Mouse (Mus musculus) midbrain, embryonic 16.5 days (tissue): ENCODE results near the gene Rbm42. TPM values are rescaled to one million over a fixed set of nuclear protein-coding genes. Genes with fewer than 3 reads are reported as not detected.

ENCODE experiments used
- ATAC-seq: fragments of 200-750 bp; cut with Nextera tagmentation; 2 replicates; pipeline ENCODE4 v1.8.0; 2017; ENCODE audit warnings: moderate TSS enrichment
- H3K27ac ChIP-seq: fragments of 300-500 bp; sonication (generic); 2 replicates; pipeline ENCODE4 v1.5.1; 2014; ENCODE audit warnings: mild to moderate bottlenecking, low read length, mixed read lengths
- H3K27me3 ChIP-seq: fragments of 300-500 bp; sonication (generic); 2 replicates; pipeline ENCODE4 v1.6.1; 2014; ENCODE audit warnings: low read depth, low read length, mixed read lengths; ENCODE audit not compliant: control insufficient read depth, insufficient read depth
- H3K36me3 ChIP-seq: fragments of 300-500 bp; sonication (generic); 2 replicates; pipeline ENCODE4 v1.6.1; 2014; ENCODE audit warnings: mild to moderate bottlenecking, low read length, moderate library complexity, mixed read lengths; ENCODE audit not compliant: control insufficient read depth, insufficient read depth
- H3K4me1 ChIP-seq: fragments of 300-500 bp; sonication (generic); 2 replicates; pipeline ENCODE4 v1.6.1; 2014; ENCODE audit warnings: mild to moderate bottlenecking, low read length, mixed read lengths; ENCODE audit not compliant: control insufficient read depth, insufficient read depth
- H3K4me2 ChIP-seq: fragments of 300-500 bp; sonication (generic); 2 replicates; pipeline ENCODE4 v1.6.1; 2014; ENCODE audit warnings: mild to moderate bottlenecking, low read length, mixed read lengths
- H3K4me3 ChIP-seq: fragments of 300-500 bp; sonication (generic); 2 replicates; pipeline ENCODE4 v1.5.1; 2014; ENCODE audit warnings: low read depth, mild to moderate bottlenecking, low read length, moderate library complexity, mixed read lengths
- H3K9ac ChIP-seq: fragments of 300-500 bp; sonication (generic); 2 replicates; pipeline ENCODE4 v1.6.1; 2014; ENCODE audit warnings: low read depth, low read length, mixed read lengths
- H3K9me3 ChIP-seq: fragments of 300-500 bp; sonication (generic); replicated peaks from 2 replicates; pipeline ENCODE4 v1.6.1; 2014; ENCODE audit warnings: mild to moderate bottlenecking, low read length, mixed read lengths; ENCODE audit not compliant: control insufficient read depth, poor library complexity, severe bottlenecking
- WGBS: fragments of 180-500 bp; shearing (Covaris S2); extraction: QIAGEN DNeasy Blood & Tissue Kit; methylation state at CpG from one replicate; pipeline ENCODE4 v1.1.7; 2014; 5-methylcytosine and 5-hydroxymethylcytosine counted together
- polyA plus RNA-seq: library from polyadenylated mRNA; unstranded; fragments of >200 nt; fragmentation: Nextera tagmentation; extraction: Ambion mirVana; gene quantifications from 2 replicates; pipeline ENCODE4 v1.2.1, GENCODE M21; 2015

Gene Rbm42
- polyA plus RNA-seq: 127 and 132 TPM in 2 replicates

DNA sequence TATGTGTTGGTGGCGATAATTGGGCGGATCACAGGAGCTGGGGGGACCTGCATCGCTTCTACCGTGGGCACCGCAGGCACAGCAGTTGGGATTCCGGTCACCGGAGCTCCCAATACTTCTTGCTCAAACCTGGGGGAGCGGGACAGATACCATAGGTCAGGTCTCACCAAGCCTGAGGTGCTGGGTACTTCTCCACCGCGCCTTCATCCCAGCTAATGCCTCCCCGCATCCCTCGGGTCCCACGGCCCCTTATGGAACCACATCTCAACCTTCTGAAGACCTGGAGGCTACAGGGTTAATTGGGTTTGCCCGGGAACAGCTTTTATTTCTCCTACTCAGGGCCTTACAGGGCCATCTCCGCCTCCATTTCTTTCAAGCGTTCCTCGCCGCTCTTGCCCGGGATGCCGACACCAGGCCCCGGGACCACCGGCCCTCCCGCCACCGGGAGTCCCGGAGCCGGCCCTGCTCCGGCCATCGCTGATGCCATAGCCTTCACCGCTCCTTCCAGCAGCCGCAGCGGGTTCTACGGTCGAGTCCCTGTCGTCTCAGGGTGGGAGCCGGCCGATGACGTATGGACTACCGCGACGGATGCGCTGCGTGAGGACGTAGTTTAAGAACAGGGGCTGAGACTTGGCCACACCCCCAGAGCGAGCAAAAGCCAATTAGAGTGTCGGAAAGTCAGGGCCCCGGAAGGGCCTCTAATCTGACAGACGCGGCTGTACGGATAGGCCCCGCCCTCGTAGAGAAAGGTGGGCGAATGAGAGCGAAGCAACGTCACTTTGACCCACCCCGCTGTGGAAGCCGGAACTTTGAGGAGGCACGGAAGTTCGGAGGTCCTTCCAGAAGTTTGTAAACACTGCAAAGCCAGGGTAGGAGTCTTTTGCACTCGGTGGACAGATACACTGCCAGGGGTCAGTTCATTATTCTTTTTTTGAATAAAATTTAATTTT lies at the start of gene Rbm42:
Gene Rbm42 (minus strand): TSS at position 727 of the 950 bp plus-strand sequence.
- Histone ChIP-seq H3K9me3 (no peaks in the 10 kb centered on the region), H3K27ac (peak within 1 kb of the TSS; percentile 83), H3K4me1 (peaks cover 12% of the 10 kb centered on the region), H3K4me2 (peak within 1 kb of the TSS; percentile 97), H3K9ac (peak within 1 kb of the TSS; percentile 97), H3K4me3 (peak within 1 kb of the TSS; percentile 92), H3K36me3 (peaks cover 17% of the 10 kb centered on the region), H3K27me3 (no peaks in the 10 kb centered on the region)
- peak; percentile 99 for ATAC-seq
- WGBS: 1% methylated on average over 59 of the region's 59 CpGs

GRCm38 (mm10) chr7:30698589-30698988 lies 48.5 kb upstream of the Rbm42 start, which contains the start of gene 2200002J24Rik:
Gene 2200002J24Rik, plus strand, starts transcription at chr7:30698926.
- Histone ChIP-seq H3K9me3 (no peaks in the 10 kb centered on the region), H3K9ac (no peak within 1 kb of the TSS), H3K27me3 (no peaks in the 10 kb centered on the region), H3K36me3 (no peaks in the 10 kb centered on the region), H3K27ac (no peak within 1 kb of the TSS), H3K4me2 (no peak within 1 kb of the TSS), H3K4me1 (no peaks in the 10 kb centered on the region), H3K4me3 (no peak within 1 kb of the TSS)
- ATAC-seq: no peak
- 36% methylated on average over 9 of the region's 9 CpGs for WGBS

DNA sequence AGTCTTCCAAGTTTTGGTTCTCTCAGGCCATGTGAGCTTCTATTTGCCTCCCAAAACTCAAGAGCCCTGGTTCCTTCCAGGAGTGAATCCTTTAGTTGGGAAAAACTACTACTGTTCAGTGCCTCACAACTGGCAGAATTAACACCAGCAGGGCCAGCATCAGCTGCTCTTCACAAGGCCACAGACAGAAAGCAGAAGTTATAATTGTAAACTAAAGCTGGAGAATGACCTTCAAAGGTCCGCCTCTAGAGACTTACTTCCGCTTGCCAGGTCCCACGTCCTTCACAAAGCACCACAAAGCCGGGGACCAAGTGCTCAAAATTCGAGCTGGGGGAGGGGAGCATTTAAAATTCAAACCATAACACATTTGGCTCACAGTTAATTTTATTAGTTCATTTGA lies 48.0 kb upstream of the Rbm42 start:
- Histone ChIP-seq H3K9me3 (no peaks in the 10 kb centered on the region), H3K9ac (no peak overlapping the region), H3K4me2 (no peak overlapping the region), H3K4me1 (no peaks in the 10 kb centered on the region), H3K27ac (no peak overlapping the region), H3K27me3 (no peaks in the 10 kb centered on the region), H3K36me3 (no peaks in the 10 kb centered on the region), H3K4me3 (no peak overlapping the region)
- 68% methylated on average over 5 of the region's 5 CpGs for WGBS
- ATAC-seq: no peak

GRCm38 (mm10) chr7:30688325-30688724 lies 38.2 kb upstream of the Rbm42 start:
- peaks cover 22% of the 10 kb centered on the region for H3K27me3 ChIP-seq
- WGBS: 67% methylated on average over 6 of the region's 6 CpGs
- H3K4me1 ChIP-seq: no peaks in the 10 kb centered on the region
- H3K9ac ChIP-seq: no peak overlapping the region
- H3K9me3 ChIP-seq: no peaks in the 10 kb centered on the region
- ATAC-seq: no peak
- H3K4me3 ChIP-seq: no peak overlapping the region
- no peak overlapping the region for H3K27ac ChIP-seq
- H3K36me3 ChIP-seq: no peaks in the 10 kb centered on the region
- H3K4me2 ChIP-seq: no peak overlapping the region

DNA sequence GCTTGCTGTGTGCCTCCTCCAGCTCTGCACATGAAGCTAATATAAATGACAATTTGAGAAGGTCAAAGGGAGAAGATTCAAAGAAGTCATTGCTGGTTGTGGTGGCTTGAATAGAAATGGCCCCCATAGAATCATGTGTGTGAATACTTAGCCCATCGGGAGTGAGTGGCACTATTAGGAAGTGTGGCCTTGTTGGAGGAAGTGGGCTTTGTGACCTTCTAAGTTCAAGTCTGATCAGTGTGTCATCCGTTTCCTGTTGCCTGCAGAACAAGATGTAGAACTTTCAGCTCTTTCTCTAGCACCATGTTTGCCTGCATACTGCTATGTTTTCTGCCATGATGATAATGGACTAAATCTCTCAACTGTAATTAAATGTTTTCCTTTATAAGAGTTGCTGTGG lies 33.3 kb upstream of the Rbm42 start:
- H3K36me3 ChIP-seq: no peaks in the 10 kb centered on the region
- no peak for ATAC-seq
- peaks cover 22% of the 10 kb centered on the region for H3K27me3 ChIP-seq
- H3K27ac ChIP-seq: no peak overlapping the region
- no peak overlapping the region for H3K4me2 ChIP-seq
- no peaks in the 10 kb centered on the region for H3K9me3 ChIP-seq
- no peak overlapping the region for H3K4me3 ChIP-seq
- H3K9ac ChIP-seq: no peak overlapping the region
- no peaks in the 10 kb centered on the region for H3K4me1 ChIP-seq
- 84% methylated on average over 2 of the region's 2 CpGs for WGBS

DNA sequence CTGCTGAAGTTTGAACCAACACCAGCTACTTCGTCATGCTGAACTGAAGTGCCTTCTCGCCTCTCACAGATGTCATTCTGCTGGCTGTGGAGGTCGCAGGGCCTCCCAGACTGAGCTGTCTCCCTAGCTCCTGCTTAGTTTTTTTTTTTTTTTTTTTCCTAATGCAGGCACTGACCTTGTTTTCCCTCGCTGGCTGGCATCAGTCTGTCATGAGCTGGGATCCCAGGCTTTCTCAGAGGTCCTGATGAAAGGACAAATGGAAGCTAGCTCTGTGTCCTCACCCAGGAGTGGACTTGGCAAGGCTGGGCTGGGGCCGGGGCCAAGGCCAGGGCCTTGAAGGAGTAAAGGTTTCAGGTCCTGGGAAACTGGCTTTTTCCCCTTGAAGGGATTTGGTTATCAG lies 31.8 kb upstream of the Rbm42 start:
- ATAC-seq: no peak
- Histone ChIP-seq H3K4me1 (no peaks in the 10 kb centered on the region), H3K4me3 (no peak overlapping the region), H3K36me3 (no peaks in the 10 kb centered on the region), H3K4me2 (no peak overlapping the region), H3K9ac (no peak overlapping the region), H3K9me3 (no peaks in the 10 kb centered on the region), H3K27me3 (0 out of 2 replicates have a peak, but pooled peaks cover 8% of the 10 kb centered on the region), H3K27ac (no peak overlapping the region)
- WGBS: 67% methylated on average over 5 of the region's 5 CpGs

DNA sequence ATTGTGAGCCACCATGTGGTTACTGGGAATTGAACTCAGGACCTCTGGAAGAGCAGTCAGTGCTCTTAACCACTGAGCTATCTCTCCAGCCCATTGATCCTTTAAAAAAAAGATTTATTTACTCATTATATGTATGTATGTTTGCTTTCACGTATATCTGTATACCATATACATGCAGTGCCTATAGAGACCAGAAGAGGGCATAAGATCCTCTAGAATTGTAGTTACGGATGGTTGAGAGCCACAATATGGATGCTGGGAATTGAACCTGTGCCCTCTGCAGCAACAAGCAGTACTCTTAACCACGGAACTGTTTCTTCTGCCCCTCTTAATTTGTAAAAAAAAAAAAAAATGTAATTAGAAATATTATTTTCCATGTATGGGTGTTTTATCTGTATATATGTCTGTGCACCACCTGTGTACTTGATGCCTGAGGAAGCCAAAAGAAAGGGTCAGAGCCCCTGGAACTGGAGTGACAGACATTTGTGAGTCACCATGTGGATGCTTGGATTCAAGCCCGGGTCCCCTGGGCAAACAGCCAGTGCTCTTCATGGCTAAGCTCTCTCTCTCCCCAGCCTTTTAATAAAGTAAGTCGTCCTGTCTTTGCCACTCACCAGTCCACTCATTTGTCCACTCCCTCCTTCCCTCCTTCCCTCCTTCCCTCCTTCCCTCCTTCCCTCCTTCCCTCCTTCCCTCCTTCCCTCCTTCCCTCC lies 28.3 kb upstream of the Rbm42 start:
- Histone ChIP-seq H3K27ac (no peak overlapping the region), H3K4me3 (no peak overlapping the region), H3K9ac (no peak overlapping the region), H3K4me2 (no peak overlapping the region), H3K27me3 (no peaks in the 10 kb centered on the region), H3K4me1 (no peaks in the 10 kb centered on the region), H3K9me3 (no peaks in the 10 kb centered on the region), H3K36me3 (no peaks in the 10 kb centered on the region)
- ATAC-seq: no peak
- WGBS: 63% methylated on average over 5 of the region's 5 CpGs

DNA sequence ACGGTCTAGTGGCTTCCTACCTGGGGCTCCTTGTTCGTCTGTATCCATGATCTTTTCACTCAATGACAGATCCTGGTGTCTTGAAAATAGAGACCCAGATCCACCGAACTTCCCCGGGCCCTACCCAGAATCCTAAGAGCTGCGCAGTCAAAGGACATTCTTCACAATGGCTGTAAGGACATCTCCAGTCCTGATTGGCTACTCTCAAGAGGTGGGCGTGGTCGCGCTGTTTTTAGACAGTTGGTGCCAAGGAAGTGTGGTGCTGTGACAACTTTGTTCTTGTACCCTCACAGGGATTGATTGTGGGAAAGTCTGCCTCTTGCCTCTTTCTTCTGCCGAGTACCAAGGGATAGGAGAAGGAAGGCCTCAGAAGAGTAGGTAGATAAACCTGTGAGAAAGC lies 21.4 kb upstream of the Rbm42 start, which contains the start of gene Pmis2:
Gene Pmis2 (minus strand): TSS at position 126 of the 400 bp plus-strand sequence.
- no peak for ATAC-seq
- Histone ChIP-seq H3K4me2 (no peak within 1 kb of the TSS), H3K9me3 (no peaks in the 10 kb centered on the region), H3K9ac (no peak within 1 kb of the TSS), H3K27me3 (peaks cover 2% of the 10 kb centered on the region), H3K36me3 (no peaks in the 10 kb centered on the region), H3K4me1 (no peaks in the 10 kb centered on the region), H3K27ac (no peak within 1 kb of the TSS), H3K4me3 (no peak within 1 kb of the TSS)
- WGBS: 78% methylated on average over 9 of the region's 9 CpGs

DNA sequence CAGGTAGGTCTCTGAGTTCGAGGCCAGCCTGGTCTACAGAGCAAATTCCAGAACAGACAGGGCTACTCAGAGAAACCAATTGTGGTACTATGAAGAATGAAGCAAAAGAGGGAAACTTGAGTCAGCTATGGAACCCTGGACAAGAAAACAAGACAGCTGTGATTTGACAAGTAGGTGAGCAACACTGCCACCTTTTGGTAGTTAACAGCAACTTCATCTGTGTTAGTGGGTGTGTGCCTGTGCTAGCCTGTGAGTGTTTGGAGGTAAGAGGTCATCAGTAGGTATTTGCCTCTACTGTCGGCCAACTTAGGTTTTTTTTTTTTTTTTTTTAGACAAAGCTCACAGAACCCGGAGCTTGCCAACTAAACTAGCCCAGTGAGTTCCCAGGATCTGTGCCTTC lies 19.1 kb upstream of the Rbm42 start:
- ATAC-seq: no peak
- 41% methylated on average over 3 of the region's 3 CpGs for WGBS
- Histone ChIP-seq H3K4me3 (no peak overlapping the region), H3K4me2 (no peak overlapping the region), H3K27me3 (peaks cover 2% of the 10 kb centered on the region), H3K27ac (no peak overlapping the region), H3K9me3 (no peaks in the 10 kb centered on the region), H3K9ac (no peak overlapping the region), H3K36me3 (no peaks in the 10 kb centered on the region), H3K4me1 (peaks cover 9% of the 10 kb centered on the region)
